Mouse (Mus musculus) ES-Bruce4 (cell line): ENCODE measurements around the gene Abca7. TPM values are rescaled to one million over a fixed set of nuclear protein-coding genes. Genes with fewer than 3 reads are reported as not detected.

ENCODE experiments used
- H3K27ac ChIP-seq: 2 replicates; pipeline ENCODE4 v1.5.1; 2012; ENCODE audit warnings: low read length, inconsistent platforms; ENCODE audit not compliant: insufficient read depth
- H3K27me3 ChIP-seq: 2 replicates; pipeline ENCODE4 v1.6.1; 2012; ENCODE audit warnings: mild to moderate bottlenecking, low read length, inconsistent platforms; ENCODE audit not compliant: control insufficient read depth, poor library complexity, insufficient read depth, severe bottlenecking
- H3K36me3 ChIP-seq: 2 replicates; pipeline ENCODE4 v1.6.1; 2012; ENCODE audit warnings: inconsistent platforms, mild to moderate bottlenecking, low read length, moderate library complexity; ENCODE audit not compliant: control insufficient read depth, poor library complexity, insufficient read depth, severe bottlenecking
- H3K4me1 ChIP-seq: one replicate; pipeline ENCODE4 v1.8.1; 2011; ENCODE audit warnings: low read length; ENCODE audit not compliant: control insufficient read depth, insufficient read depth
- H3K4me3 ChIP-seq: 2 replicates; pipeline ENCODE4 v1.5.1; 2011; ENCODE audit warnings: low read depth, mild to moderate bottlenecking, low read length
- H3K9ac ChIP-seq: 2 replicates; pipeline ENCODE4 v1.6.1; 2012; ENCODE audit warnings: low read depth, mild to moderate bottlenecking, inconsistent platforms; ENCODE audit not compliant: poor library complexity, severe bottlenecking
- H3K9me3 ChIP-seq: replicated peaks from 2 replicates; pipeline ENCODE4 v1.6.1; 2012; ENCODE audit warnings: mild to moderate bottlenecking, low read length, inconsistent platforms; ENCODE audit not compliant: control insufficient read depth, poor library complexity, insufficient read depth, severe bottlenecking
- CTCF ChIP-seq: IDR thresholded peaks from one replicate; pipeline ENCODE4 v1.8.1; 2011; ENCODE audit warnings: low read depth, low read length
- EP300 ChIP-seq: IDR thresholded peaks from 2 replicates; pipeline ENCODE4 v1.6.1; 2011; ENCODE audit warnings: low read depth, low read length; ENCODE audit not compliant: insufficient read depth
- POLR2A ChIP-seq: IDR thresholded peaks from one replicate; pipeline ENCODE4 v1.8.1; 2011; ENCODE audit warnings: low read length; ENCODE audit not compliant: insufficient read depth
- polyA plus RNA-seq: library from polyadenylated mRNA; stranded (reverse); fragments of >200 nt; gene quantifications from 2 replicates; pipeline ENCODE4 v1.2.4, GENCODE M21; 2011; ENCODE audit warnings: low read depth; ENCODE audit not compliant: missing spikeins, insufficient read depth, insufficient read length

Gene Abca7
- polyA plus RNA-seq, 1 experiment: 10.6 TPM

- Histone ChIP-seq H3K4me1 (no peaks in the 10 kb centered on the region), H3K36me3 (peaks cover 37% of the 10 kb centered on the region), H3K27ac (no peak overlapping the region), H3K27me3 (no peaks in the 10 kb centered on the region), H3K4me3 (no peak overlapping the region), H3K9me3 (no peaks in the 10 kb centered on the region), H3K9ac (no peak overlapping the region)
- TF ChIP-seq POLR2A (no peak), CTCF (no peak), EP300 (no peak)
These were observed 31.6 kb upstream of the Abca7 start for GRCm38 (mm10) chr10:79964727-79965126.

DNA sequence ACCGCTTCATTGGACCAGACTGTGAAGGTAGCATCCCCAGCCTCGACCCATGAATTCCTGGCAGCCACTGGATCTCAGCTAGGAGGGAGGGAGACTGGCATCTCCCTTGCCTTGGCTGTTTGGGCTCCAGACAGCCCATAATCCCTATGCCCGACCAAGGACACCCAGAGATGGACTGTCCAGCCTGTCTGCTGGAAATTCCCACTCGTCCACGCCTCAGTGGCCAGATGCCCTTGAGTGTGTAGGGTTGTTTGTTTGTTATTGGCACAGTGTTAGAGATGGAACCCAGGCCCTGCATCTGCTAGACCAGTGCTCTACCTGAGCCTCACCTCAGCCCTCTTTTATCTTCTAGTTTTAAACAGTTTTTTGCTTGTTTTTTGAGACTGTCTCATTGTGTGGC lies 31.0 kb upstream of the Abca7 start:
- Histone ChIP-seq H3K27me3 (no peaks in the 10 kb centered on the region), H3K9ac (no peak overlapping the region), H3K4me3 (no peak overlapping the region), H3K27ac (no peak overlapping the region), H3K4me1 (no peaks in the 10 kb centered on the region), H3K9me3 (no peaks in the 10 kb centered on the region), H3K36me3 (peaks cover 37% of the 10 kb centered on the region)
- no peak for TF ChIP-seq POLR2A
- TF ChIP-seq EP300: no peak
- no peak for TF ChIP-seq CTCF

- H3K9ac ChIP-seq: no peak overlapping the region
- H3K9me3 ChIP-seq: no peaks in the 10 kb centered on the region
- no peak overlapping the region for H3K27ac ChIP-seq
- H3K4me3 ChIP-seq: no peak overlapping the region
- no peaks in the 10 kb centered on the region for H3K27me3 ChIP-seq
- TF ChIP-seq CTCF: no peak
- no peak for TF ChIP-seq EP300
- no peak for TF ChIP-seq POLR2A
- H3K4me1 ChIP-seq: no peaks in the 10 kb centered on the region
- peaks cover 32% of the 10 kb centered on the region for H3K36me3 ChIP-seq
These were observed 29.4 kb upstream of the Abca7 start for GRCm38 (mm10) chr10:79966886-79967400.

DNA sequence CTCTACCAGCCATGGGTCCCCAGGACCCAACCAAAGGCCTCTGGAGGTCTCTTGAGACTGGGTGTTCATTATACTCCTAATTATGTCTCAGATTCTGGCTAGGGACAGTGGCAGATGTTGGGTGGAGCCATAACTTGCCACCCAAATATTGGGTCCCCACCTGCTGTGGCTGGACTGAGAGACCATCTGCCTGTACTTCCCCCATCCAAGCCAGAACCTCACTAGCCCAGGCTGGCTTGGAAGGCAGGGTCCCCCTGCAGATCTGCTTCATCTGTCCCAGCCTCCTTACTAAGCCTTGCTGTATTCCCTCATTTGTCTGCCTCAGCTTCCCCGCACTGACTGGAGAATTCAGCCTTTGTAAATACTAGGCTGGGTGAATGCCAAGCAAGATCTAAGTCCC lies 28.1 kb upstream of the Abca7 start:
- Histone ChIP-seq H3K9ac (no peak overlapping the region), H3K9me3 (no peaks in the 10 kb centered on the region), H3K27ac (no peak overlapping the region), H3K36me3 (peaks cover 24% of the 10 kb centered on the region; the same call in 1 of the 2 replicates), H3K27me3 (no peaks in the 10 kb centered on the region), H3K4me3 (no peak overlapping the region), H3K4me1 (no peaks in the 10 kb centered on the region)
- no peak for TF ChIP-seq CTCF
- TF ChIP-seq EP300: no peak
- TF ChIP-seq POLR2A: no peak

DNA sequence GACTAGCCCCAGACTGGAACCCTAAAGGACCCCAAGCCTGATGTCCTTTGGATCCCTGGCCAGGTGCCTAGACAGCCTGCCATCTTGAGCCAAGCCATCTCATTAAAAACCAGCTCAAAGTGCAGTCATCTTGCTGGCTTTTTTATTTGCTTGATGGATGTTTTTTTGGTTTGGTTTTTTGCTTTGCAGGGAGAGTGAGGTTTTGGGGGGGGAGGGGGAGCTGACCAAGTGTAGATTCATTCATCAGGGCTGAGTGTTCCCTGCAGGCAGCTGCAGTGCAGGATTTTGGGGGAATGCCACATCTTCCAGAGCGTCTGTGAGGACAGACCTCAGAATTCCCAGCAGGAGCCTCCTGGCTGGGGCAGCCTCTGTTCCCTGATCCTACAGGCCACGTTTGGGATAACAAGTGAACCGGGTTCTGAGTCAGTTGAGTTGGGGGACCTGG lies 27.1 kb upstream of the Abca7 start:
- Histone ChIP-seq H3K9ac (no peak overlapping the region), H3K4me1 (no peaks in the 10 kb centered on the region), H3K9me3 (no peaks in the 10 kb centered on the region), H3K27ac (no peak overlapping the region), H3K4me3 (no peak overlapping the region), H3K36me3 (peaks cover 19% of the 10 kb centered on the region; the same call in 1 of the 2 replicates), H3K27me3 (no peaks in the 10 kb centered on the region)
- TF ChIP-seq POLR2A (no peak), CTCF (no peak), EP300 (no peak)

GRCm38 (mm10) chr10:79970415-79971182 lies 25.7 kb upstream of the Abca7 start, which contains the start of gene Grin3b:
Gene Grin3b, plus strand, starts transcription at chr10:79970715.
- Histone ChIP-seq H3K9me3 (no peaks in the 10 kb centered on the region), H3K36me3 (peaks cover 9% of the 10 kb centered on the region; the same call in 1 of the 2 replicates), H3K27me3 (no peaks in the 10 kb centered on the region), H3K4me1 (no peaks in the 10 kb centered on the region), H3K9ac (peak within 1 kb of the TSS; percentile 62), H3K27ac (no peak within 1 kb of the TSS), H3K4me3 (peak within 1 kb of the TSS; percentile 44)
- TF ChIP-seq EP300: no peak
- no peak for TF ChIP-seq POLR2A
- no peak for TF ChIP-seq CTCF
